ENCODE assay signal across 8 mouse cellular contexts in genomic region chr2:136886846-136887245, GRCm38 (mm10). TPM values are rescaled to one million over a fixed set of nuclear protein-coding genes. Genes with fewer than 3 reads are reported as not detected.
DNase-seq lines count a peak whose midpoint lies in the region; ATAC-seq lines count a peak whose summit lies in the region.
"Had no signal": no experiment of that assay in that cellular context is flagged by ENCODE, and none has a peak within 500 bp of the region (broad histone marks: within the 10 kb centered on the region; RNA-seq: fewer than 3 reads in every experiment).

No protein-coding gene starts in this region.

- intact Hi-C loops in heart, postnatal 10 days (cut with DNase I): loop anchor here (1.0 to 10.0 kb wide), 5 partner anchors 55 to 742 kb away; partner anchors contain the start of gene Snap25

- no peak overlapping the region for H3K9ac ChIP-seq in heart, embryonic 12.5 days
- no peak overlapping the region for H3K9ac ChIP-seq in embryonic facial prominence, embryonic 14.5 days (ENCODE audit: low read depth, low read length)

- no peaks in the 10 kb centered on the region for H3K9me3 ChIP-seq in heart, embryonic 12.5 days (replicated peaks)
- H3K9me3 ChIP-seq in embryonic facial prominence, embryonic 14.5 days (ENCODE audit: control insufficient read depth, low read length): no peaks in the 10 kb centered on the region

- H3K4me2 ChIP-seq in heart, embryonic 12.5 days: no peak overlapping the region
- no peak overlapping the region for H3K4me2 ChIP-seq in embryonic facial prominence, embryonic 14.5 days (ENCODE audit: low read depth, low read length)

- H3K27me3 ChIP-seq in heart, embryonic 12.5 days (replicated peaks): no peaks in the 10 kb centered on the region
- no peaks in the 10 kb centered on the region for H3K27me3 ChIP-seq in embryonic facial prominence, embryonic 14.5 days (replicated peaks; ENCODE audit: control insufficient read depth, insufficient read depth, low read length)

- no peak for ATAC-seq in heart, embryonic 12.5 days (ENCODE audit: insufficient number of reproducible peaks, low FRiP score)
- no peak for ATAC-seq in embryonic facial prominence, embryonic 14.5 days (ENCODE audit: low read depth)
- no peak for ATAC-seq in megakaryocyte progenitor cell, adult 5-6 weeks (replicated peaks; ENCODE audit: poor library complexity)

- peaks cover 35% of the 10 kb centered on the region for H3K36me3 ChIP-seq in heart, embryonic 12.5 days
- peaks cover 31% of the 10 kb centered on the region for H3K36me3 ChIP-seq in embryonic facial prominence, embryonic 14.5 days (ENCODE audit: control insufficient read depth, insufficient read depth, low read length)

- H3K4me1 ChIP-seq in heart, embryonic 12.5 days (replicated peaks): peaks cover 11% of the 10 kb centered on the region
- peaks cover 5% of the 10 kb centered on the region for H3K4me1 ChIP-seq in embryonic facial prominence, embryonic 14.5 days (ENCODE audit: control insufficient read depth, insufficient read depth, low read length)

- no peak overlapping the region for H3K4me3 ChIP-seq in heart, embryonic 12.5 days
- no peak overlapping the region for H3K4me3 ChIP-seq in embryonic facial prominence, embryonic 14.5 days (ENCODE audit: low read depth, low read length)

- DNase-seq in heart, postnatal 10 days: peak; percentile 37 to 57
- peak; percentile 47 for DNase-seq in right cerebral cortex, adult 18-20 months
- DNase-seq in right cerebral cortex, postnatal 25 days: no peak
- DNase-seq in embryonic facial prominence, embryonic 14.5 days (ENCODE audit: low spot score): peak; percentile 64
- DNase-seq in right cerebral cortex, postnatal 10 days (ENCODE audit: low spot score in 2 of 2): peak; percentile 48 to 71

- 60% methylated on average over 4 of the region's 4 CpGs for WGBS in heart, embryonic 12.5 days
- 57% methylated on average over 4 of the region's 4 CpGs for WGBS in embryonic facial prominence, embryonic 14.5 days

- no peak overlapping the region for H3K27ac ChIP-seq in heart, embryonic 12.5 days (ENCODE audit: poor library complexity, severe bottlenecking)
- H3K27ac ChIP-seq in embryonic facial prominence, embryonic 14.5 days (replicated peaks; ENCODE audit: low read depth, low read length): no peak overlapping the region

RNA-seq across cellular contexts. Expression of gene AL731706.2, which starts 1.4 kb away (rescaled TPM):
- total RNA-seq in heart, postnatal 10 days (2021): 10 to 100 TPM; 24.9 to 33.6 TPM
- 33.9 and 35.2 TPM in 2 replicates for polyA plus RNA-seq in heart, embryonic 12.5 days (2016; fragmentation: Nextera tagmentation; extraction: Ambion mirVana)
- 31.6 and 48.3 TPM in 2 replicates for polyA plus RNA-seq in embryonic facial prominence, embryonic 14.5 days (2014; fragmentation: Nextera tagmentation; extraction: Ambion mirVana)
- 5.2 and 24.7 TPM in 2 replicates for total RNA-seq in megakaryocyte progenitor cell, adult 5-6 weeks (2015)
- total RNA-seq in megakaryocyte progenitor cell, adult 5-6 weeks (2017): 22.6 TPM in 1 of 2 replicates, not detected in the other
- total RNA-seq: hematopoietic stem cell, adult 5-6 weeks had no signal

RNA-seq across cellular contexts. Expression of gene Slx4ip, which starts 4.2 kb away (rescaled TPM):
- total RNA-seq in heart, postnatal 10 days (2021): 1 to 10 TPM; 2.6 to 3.2 TPM
- polyA plus RNA-seq in heart, embryonic 12.5 days (2016; fragmentation: Nextera tagmentation; extraction: Ambion mirVana): 4.9 and 5.2 TPM in 2 replicates
- 6.1 and 6.9 TPM in 2 replicates for polyA plus RNA-seq in embryonic facial prominence, embryonic 14.5 days (2014; fragmentation: Nextera tagmentation; extraction: Ambion mirVana)
- total RNA-seq in megakaryocyte progenitor cell, adult 5-6 weeks (2015): 7.8 and 8.3 TPM in 2 replicates
- total RNA-seq in megakaryocyte progenitor cell, adult 5-6 weeks (2017): 4.6 and 6.2 TPM in 2 replicates

RNA-seq across cellular contexts. Expression of gene AL731706.1, which starts 4.3 kb away (rescaled TPM):
- 10 to 100 TPM; 28.8 to 30.5 TPM for total RNA-seq in heart, postnatal 10 days (2021)
- polyA plus RNA-seq in heart, embryonic 12.5 days (2016; fragmentation: Nextera tagmentation; extraction: Ambion mirVana): 35.9 and 39.1 TPM in 2 replicates
- 32.2 and 39.3 TPM in 2 replicates for polyA plus RNA-seq in embryonic facial prominence, embryonic 14.5 days (2014; fragmentation: Nextera tagmentation; extraction: Ambion mirVana)
- total RNA-seq in megakaryocyte progenitor cell, adult 5-6 weeks (2015): 5.8 and 20.7 TPM in 2 replicates
- 9.9 and 21.6 TPM in 2 replicates for total RNA-seq in megakaryocyte progenitor cell, adult 5-6 weeks (2017)

RNA-seq across cellular contexts. Expression of gene Mkks, which starts 4.3 kb away (rescaled TPM):
- 10 to 100 TPM; 28.3 to 38.8 TPM for total RNA-seq in heart, postnatal 10 days (2021)
- 18.5 and 20.3 TPM in 2 replicates for polyA plus RNA-seq in heart, embryonic 12.5 days (2016; fragmentation: Nextera tagmentation; extraction: Ambion mirVana)
- 12.3 and 13.8 TPM in 2 replicates for polyA plus RNA-seq in embryonic facial prominence, embryonic 14.5 days (2014; fragmentation: Nextera tagmentation; extraction: Ambion mirVana)
- total RNA-seq in megakaryocyte progenitor cell, adult 5-6 weeks (2015): 19.4 and 28.2 TPM in 2 replicates
- 6.6 and 8.7 TPM in 2 replicates for total RNA-seq in megakaryocyte progenitor cell, adult 5-6 weeks (2017)
